In the genomic region with DNA sequence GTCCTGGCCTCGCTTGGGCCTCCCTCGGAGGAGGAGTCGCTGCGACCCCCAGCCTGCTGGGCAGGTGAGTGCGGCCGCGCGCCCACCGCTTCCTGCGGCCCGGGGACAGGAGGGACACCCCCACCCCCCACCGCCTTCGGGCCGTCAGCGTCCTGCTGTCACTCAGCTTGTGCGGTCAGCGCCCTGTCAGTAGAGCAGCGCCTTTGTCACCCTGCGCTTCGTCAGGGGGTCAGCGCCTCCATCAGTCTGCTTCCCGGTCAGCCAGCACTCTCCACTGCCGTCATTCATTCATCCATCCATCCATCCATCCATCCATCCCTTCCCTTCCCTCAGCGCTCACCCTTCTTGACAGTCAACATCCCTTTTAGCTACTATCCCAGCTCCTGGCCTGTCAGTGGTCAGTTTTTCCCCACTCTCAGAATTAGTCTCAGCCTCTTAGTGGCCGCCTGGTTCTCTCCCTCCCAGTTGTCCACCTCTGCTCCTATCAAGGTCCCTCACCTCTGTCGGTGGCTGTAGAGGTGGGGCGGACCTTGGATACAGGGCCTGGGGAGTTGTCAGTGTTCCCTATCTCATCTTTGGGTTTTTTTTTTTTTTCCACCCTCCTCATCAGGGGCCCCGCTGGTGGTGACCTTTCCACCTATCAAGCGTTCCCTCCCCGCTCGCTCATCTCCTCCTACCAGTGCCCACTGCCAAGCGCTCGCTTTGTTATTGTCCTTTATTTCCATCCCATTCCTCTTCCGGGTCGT, we compare ENCODE assay signal across 1 mouse cellular context.
TF ChIP-seq lines count a peak whose summit lies in the region.

No protein-coding gene starts in this region.

TF ChIP-seq in ES-E14, 5 proteins besides CTCF, POLR2A, EP300 and RAD21:
- no peak for TF ChIP-seq ZC3H11A (IDR thresholded peaks at IDR 0.05; ENCODE audit: borderline replicate concordance, low read depth, low read length)
- peak; percentile 48; the same call in 1 of the 2 replicates for TF ChIP-seq ZNF384 (IDR thresholded peaks at IDR 0.05; ENCODE audit: low read depth, low read length)
